Mouse (Mus musculus): Measurements from ENCODE around the gene Melk. TPM values are rescaled to one million over a fixed set of nuclear protein-coding genes. Genes with fewer than 3 reads are reported as not detected.

The Melk gene
- polyA plus RNA-seq, 1 experiment from 2014 or later, result 11.0 TPM

DNA sequence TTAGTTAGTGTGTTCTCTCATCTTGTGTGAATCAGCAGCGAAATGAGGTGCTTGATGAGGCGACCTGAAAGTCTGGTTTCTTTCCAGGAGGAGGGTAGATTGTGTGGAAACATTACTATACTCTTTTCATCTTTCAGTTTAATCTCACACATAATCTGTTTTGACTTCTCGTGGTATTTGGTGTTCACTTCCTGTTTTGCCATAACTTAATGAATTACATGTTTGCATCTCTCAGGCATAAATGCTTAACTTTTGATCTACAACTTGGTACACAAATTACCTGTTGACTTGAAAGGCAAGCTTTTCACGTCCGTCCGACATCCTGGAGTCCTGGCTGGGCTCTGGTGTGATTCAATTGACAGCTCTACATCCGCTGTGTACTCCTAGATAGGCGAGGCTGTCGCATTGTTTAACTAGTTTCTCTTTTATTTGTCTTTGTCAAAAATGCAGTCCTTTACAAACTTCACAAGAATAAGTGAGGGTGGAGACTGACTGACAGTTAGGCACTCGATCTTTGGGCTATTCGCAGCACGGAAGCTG lies 15.7 kb downstream of the Melk start:
- Histone ChIP-seq H3K27me3 (ENCODE audit: control insufficient read depth, insufficient read depth, low read length) (no peaks in the 10 kb centered on the region), H3K4me1 (replicated peaks; ENCODE audit: control insufficient read depth, insufficient read depth) (no peaks in the 10 kb centered on the region), H3K9me3 (ENCODE audit: control insufficient read depth, low read length) (no peaks in the 10 kb centered on the region), H3K4me2 (replicated peaks; ENCODE audit: low read depth) (no peak overlapping the region), H3K4me3 (ENCODE audit: low read depth, low read length) (no peak overlapping the region), H3K9ac (ENCODE audit: low read length) (no peak overlapping the region), H3K36me3 (ENCODE audit: control insufficient read depth, insufficient read depth, low read length) (peaks cover 5% of the 10 kb centered on the region; the same call in 1 of the 2 replicates), H3K27ac (replicated peaks) (no peak overlapping the region)
- TF ChIP-seq CTCF (IDR thresholded peaks at IDR 0.05; ENCODE audit: low read depth), result no peak
- TF ChIP-seq EP300 (optimal IDR thresholded peaks at IDR 0.05), result no peak
- DNase-seq (ENCODE audit: low spot score) (no peak), ATAC-seq (ENCODE audit: low FRiP score, low TSS enrichment) (no peak)
- 55% methylated on average over 12 of the region's 12 CpGs for WGBS

DNA sequence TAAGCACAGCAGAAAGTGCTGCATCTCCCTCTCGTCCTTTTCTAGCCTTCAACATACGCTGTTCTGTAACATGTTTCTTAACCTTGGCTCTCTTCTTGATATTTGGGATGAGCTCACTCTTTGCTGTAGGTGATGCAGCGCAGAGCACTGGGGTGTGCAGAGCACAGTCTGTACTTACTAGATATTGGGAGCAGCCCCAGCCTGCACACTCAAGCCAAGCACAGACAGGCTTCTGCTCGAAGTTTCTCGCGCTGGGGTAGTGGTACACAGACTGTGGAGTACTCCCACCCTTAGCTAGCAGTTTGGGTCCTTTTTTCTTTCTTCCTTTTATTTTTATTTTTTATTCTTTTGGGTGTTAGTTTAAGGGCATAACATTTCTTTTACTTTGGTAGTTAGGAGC lies 19.8 kb downstream of the Melk start:
- Histone ChIP-seq H3K4me2 (replicated peaks; ENCODE audit: low read depth) (no peak overlapping the region), H3K4me1 (replicated peaks; ENCODE audit: control insufficient read depth, insufficient read depth) (no peaks in the 10 kb centered on the region), H3K9me3 (ENCODE audit: control insufficient read depth, low read length) (no peaks in the 10 kb centered on the region), H3K27me3 (ENCODE audit: control insufficient read depth, insufficient read depth, low read length) (no peaks in the 10 kb centered on the region), H3K27ac (replicated peaks) (no peak overlapping the region), H3K4me3 (ENCODE audit: low read depth, low read length) (no peak overlapping the region), H3K36me3 (ENCODE audit: control insufficient read depth, insufficient read depth, low read length) (no peaks in the 10 kb centered on the region), H3K9ac (ENCODE audit: low read length) (no peak overlapping the region)
- WGBS, result 68% methylated on average over 6 of the region's 6 CpGs
- DNase-seq (ENCODE audit: low spot score), result no peak
- TF ChIP-seq CTCF (IDR thresholded peaks at IDR 0.05; ENCODE audit: low read depth), result no peak
- TF ChIP-seq EP300 (optimal IDR thresholded peaks at IDR 0.05), result no peak
- ATAC-seq (ENCODE audit: low FRiP score, low TSS enrichment), result no peak

GRCm38 (mm10) chr4:44322124-44322523 lies 21.4 kb downstream of the Melk start:
- H3K9me3 ChIP-seq (ENCODE audit: control insufficient read depth, low read length), result no peaks in the 10 kb centered on the region
- DNase-seq (ENCODE audit: low spot score) (no peak), ATAC-seq (ENCODE audit: low FRiP score, low TSS enrichment) (no peak)
- H3K4me3 ChIP-seq (ENCODE audit: low read depth, low read length), result no peak overlapping the region
- no peak overlapping the region for H3K27ac ChIP-seq (replicated peaks)
- no peaks in the 10 kb centered on the region for H3K4me1 ChIP-seq (replicated peaks; ENCODE audit: control insufficient read depth, insufficient read depth)
- TF ChIP-seq EP300 (optimal IDR thresholded peaks at IDR 0.05), result no peak
- no peak for TF ChIP-seq CTCF (IDR thresholded peaks at IDR 0.05; ENCODE audit: low read depth)
- no peak overlapping the region for H3K9ac ChIP-seq (ENCODE audit: low read length)
- H3K36me3 ChIP-seq (ENCODE audit: control insufficient read depth, insufficient read depth, low read length), result no peaks in the 10 kb centered on the region
- 90% methylated on average over 7 of the region's 7 CpGs for WGBS
- no peak overlapping the region for H3K4me2 ChIP-seq (replicated peaks; ENCODE audit: low read depth)
- H3K27me3 ChIP-seq (ENCODE audit: control insufficient read depth, insufficient read depth, low read length), result no peaks in the 10 kb centered on the region

DNA sequence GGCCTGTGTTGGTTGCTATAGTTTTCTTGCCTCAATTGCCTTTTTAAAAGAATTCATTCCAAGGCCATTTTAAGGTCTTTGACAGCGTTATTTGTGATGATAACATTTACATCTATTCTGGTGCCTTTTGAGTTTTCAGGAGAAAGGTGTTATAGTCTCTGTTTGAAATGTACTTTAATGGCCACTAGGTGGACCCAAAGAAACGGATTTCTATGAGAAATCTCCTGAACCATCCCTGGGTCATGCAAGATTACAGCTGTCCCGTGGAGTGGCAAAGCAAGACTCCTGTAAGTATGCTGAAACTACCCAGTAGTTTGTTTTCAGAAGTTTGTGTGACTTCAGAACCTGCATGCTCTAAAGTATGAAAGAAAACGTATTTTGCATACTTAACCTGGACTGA lies 24.8 kb downstream of the Melk start:
- 51% methylated on average over 4 of the region's 4 CpGs for WGBS
- DNase-seq (ENCODE audit: low spot score), result no peak

GRCm38 (mm10) chr4:44326721-44327120 lies 26.0 kb downstream of the Melk start:
- no peak overlapping the region for H3K9ac ChIP-seq (ENCODE audit: low read length)
- DNase-seq (ENCODE audit: low spot score) (no peak), ATAC-seq (ENCODE audit: low FRiP score, low TSS enrichment) (no peak)
- H3K4me1 ChIP-seq (replicated peaks; ENCODE audit: control insufficient read depth, insufficient read depth), result no peaks in the 10 kb centered on the region
- TF ChIP-seq CTCF (IDR thresholded peaks at IDR 0.05; ENCODE audit: low read depth), result no peak
- no peak for TF ChIP-seq EP300 (optimal IDR thresholded peaks at IDR 0.05)
- no peak overlapping the region for H3K4me2 ChIP-seq (replicated peaks; ENCODE audit: low read depth)
- H3K9me3 ChIP-seq (ENCODE audit: control insufficient read depth, low read length), result no peaks in the 10 kb centered on the region
- H3K36me3 ChIP-seq (ENCODE audit: control insufficient read depth, insufficient read depth, low read length), result no peaks in the 10 kb centered on the region
- no peaks in the 10 kb centered on the region for H3K27me3 ChIP-seq (ENCODE audit: control insufficient read depth, insufficient read depth, low read length)
- H3K4me3 ChIP-seq (ENCODE audit: low read depth, low read length), result no peak overlapping the region
- H3K27ac ChIP-seq (replicated peaks), result no peak overlapping the region
- WGBS, result 94% methylated on average over 3 of the region's 3 CpGs

More for the DNA sequence above, 24.8 kb downstream of the Melk start:
- Histone ChIP-seq H3K4me1 (replicated peaks; ENCODE audit: control insufficient read depth, insufficient read depth) (no peaks in the 10 kb centered on the region), H3K4me3 (ENCODE audit: low read depth, low read length) (no peak overlapping the region), H3K27me3 (ENCODE audit: control insufficient read depth, insufficient read depth, low read length) (no peaks in the 10 kb centered on the region), H3K9ac (ENCODE audit: low read length) (no peak overlapping the region), H3K9me3 (ENCODE audit: control insufficient read depth, low read length) (no peaks in the 10 kb centered on the region), H3K36me3 (ENCODE audit: control insufficient read depth, insufficient read depth, low read length) (no peaks in the 10 kb centered on the region), H3K27ac (replicated peaks) (no peak overlapping the region), H3K4me2 (replicated peaks; ENCODE audit: low read depth) (no peak overlapping the region)
- ATAC-seq (ENCODE audit: low FRiP score, low TSS enrichment), result no peak
- no peak for TF ChIP-seq EP300 (optimal IDR thresholded peaks at IDR 0.05)
- TF ChIP-seq CTCF (IDR thresholded peaks at IDR 0.05; ENCODE audit: low read depth), result peak; percentile 62

DNA sequence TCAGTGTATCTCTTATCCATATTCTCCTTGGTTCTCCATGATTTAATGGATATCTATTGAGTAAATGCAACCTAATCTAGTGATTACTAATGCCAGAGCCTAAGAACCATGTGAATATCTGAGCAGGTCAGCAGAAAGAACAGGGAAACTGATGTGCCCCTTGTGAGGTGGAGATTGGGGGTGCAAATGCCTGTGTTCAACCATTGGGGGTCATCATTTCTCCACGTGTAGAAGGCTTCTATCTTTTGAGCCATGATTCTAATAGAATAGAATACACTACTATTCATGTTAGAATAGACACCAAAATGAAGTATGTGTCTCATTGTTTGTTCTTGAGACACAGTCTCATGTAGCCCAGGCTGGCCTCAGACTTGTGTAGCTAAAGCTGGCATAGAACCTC lies 27.3 kb downstream of the Melk start:
- no peaks in the 10 kb centered on the region for H3K4me1 ChIP-seq (replicated peaks; ENCODE audit: control insufficient read depth, insufficient read depth)
- 63% methylated on average over 1 of the region's 1 CpGs for WGBS
- no peak overlapping the region for H3K27ac ChIP-seq (replicated peaks)
- no peak overlapping the region for H3K4me2 ChIP-seq (replicated peaks; ENCODE audit: low read depth)
- H3K36me3 ChIP-seq (ENCODE audit: control insufficient read depth, insufficient read depth, low read length), result no peaks in the 10 kb centered on the region
- H3K27me3 ChIP-seq (ENCODE audit: control insufficient read depth, insufficient read depth, low read length), result no peaks in the 10 kb centered on the region
- no peaks in the 10 kb centered on the region for H3K9me3 ChIP-seq (ENCODE audit: control insufficient read depth, low read length)
- DNase-seq (ENCODE audit: low spot score) (no peak), ATAC-seq (ENCODE audit: low FRiP score, low TSS enrichment) (no peak)
- H3K4me3 ChIP-seq (ENCODE audit: low read depth, low read length), result no peak overlapping the region
- no peak overlapping the region for H3K9ac ChIP-seq (ENCODE audit: low read length)
- TF ChIP-seq CTCF (IDR thresholded peaks at IDR 0.05; ENCODE audit: low read depth) (no peak), EP300 (optimal IDR thresholded peaks at IDR 0.05) (no peak)
